Mouse (Mus musculus): ENCODE results near the gene Olfr651. TPM values are rescaled to one million over a fixed set of nuclear protein-coding genes. Genes with fewer than 3 reads are reported as not detected.
"Not testable (repeated sequence)": the region's sequence is repeated elsewhere in the genome, so short reads cannot be mapped to it uniquely, and the experiment has no call there.

The Olfr651 gene
- not detected in 2 replicates for polyA plus RNA-seq (2015; fragmentation: Nextera tagmentation; extraction: Ambion mirVana)

DNA sequence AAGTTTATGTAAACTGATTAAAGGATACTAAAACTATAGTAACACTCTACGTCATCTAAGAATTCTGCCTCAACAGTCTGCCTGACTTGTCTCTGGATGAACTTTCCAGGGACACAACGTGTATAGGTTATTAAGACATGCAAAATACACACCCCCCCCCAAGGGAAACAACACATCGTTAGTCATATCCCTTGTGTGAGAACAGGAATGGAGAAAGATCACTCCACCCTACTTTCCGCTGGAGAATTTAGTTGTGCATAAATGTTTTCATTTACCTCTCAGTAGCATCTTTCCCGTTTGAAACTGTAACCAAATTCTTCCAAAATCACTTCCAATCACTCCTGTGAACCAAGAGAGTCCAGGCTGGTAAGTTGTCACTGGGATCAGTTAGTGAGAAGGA lies at the start of gene Olfr651:
Olfr651 (plus strand) TSS at position 301 of the 400 bp plus-strand sequence.
- H3K27ac ChIP-seq (replicated peaks), result no peak within 1 kb of the TSS
- H3K9ac ChIP-seq, result no peak within 1 kb of the TSS
- no peak within 1 kb of the TSS for H3K4me3 ChIP-seq
- H3K36me3 ChIP-seq, result no peaks in the 10 kb centered on the region
- no peaks in the 10 kb centered on the region for H3K9me3 ChIP-seq
- 68% methylated on average over 5 of the region's 5 CpGs for WGBS
- H3K4me1 ChIP-seq, result no peaks in the 10 kb centered on the region
- no peak within 1 kb of the TSS for H3K4me2 ChIP-seq
- no peak for ATAC-seq (ENCODE audit: extremely low read depth, insufficient number of reproducible peaks, low FRiP score, low TSS enrichment)
- no peaks in the 10 kb centered on the region for H3K27me3 ChIP-seq (replicated peaks)

DNA sequence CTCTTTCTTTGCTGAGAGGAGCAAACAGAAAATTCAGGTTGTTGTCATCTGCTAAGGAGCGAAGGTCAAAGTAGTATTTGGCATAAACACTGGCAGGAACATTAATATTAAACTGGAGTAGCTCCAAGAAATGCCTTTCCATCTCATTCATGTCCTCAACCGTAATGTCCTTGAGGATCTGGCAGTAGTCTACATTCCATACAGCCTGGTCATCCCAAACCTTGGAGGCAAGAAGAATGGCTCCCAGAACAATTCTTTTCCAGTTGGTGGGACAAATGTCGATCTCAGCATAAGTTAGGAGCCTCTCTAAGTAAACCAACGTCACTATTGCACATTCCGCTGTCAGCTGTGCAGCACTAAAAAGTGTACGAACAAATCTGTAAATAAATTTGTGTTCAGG lies 48.7 kb upstream of the Olfr651 start:
- not testable (repeated sequence) for ATAC-seq (ENCODE audit: extremely low read depth, insufficient number of reproducible peaks, low FRiP score, low TSS enrichment); H3K4me3 ChIP-seq; H3K27ac ChIP-seq (replicated peaks); H3K27me3 ChIP-seq (replicated peaks); H3K4me1 ChIP-seq; H3K9me3 ChIP-seq; H3K4me2 ChIP-seq; H3K9ac ChIP-seq; H3K36me3 ChIP-seq
- 64% methylated on average over 6 of the region's 6 CpGs for WGBS

DNA sequence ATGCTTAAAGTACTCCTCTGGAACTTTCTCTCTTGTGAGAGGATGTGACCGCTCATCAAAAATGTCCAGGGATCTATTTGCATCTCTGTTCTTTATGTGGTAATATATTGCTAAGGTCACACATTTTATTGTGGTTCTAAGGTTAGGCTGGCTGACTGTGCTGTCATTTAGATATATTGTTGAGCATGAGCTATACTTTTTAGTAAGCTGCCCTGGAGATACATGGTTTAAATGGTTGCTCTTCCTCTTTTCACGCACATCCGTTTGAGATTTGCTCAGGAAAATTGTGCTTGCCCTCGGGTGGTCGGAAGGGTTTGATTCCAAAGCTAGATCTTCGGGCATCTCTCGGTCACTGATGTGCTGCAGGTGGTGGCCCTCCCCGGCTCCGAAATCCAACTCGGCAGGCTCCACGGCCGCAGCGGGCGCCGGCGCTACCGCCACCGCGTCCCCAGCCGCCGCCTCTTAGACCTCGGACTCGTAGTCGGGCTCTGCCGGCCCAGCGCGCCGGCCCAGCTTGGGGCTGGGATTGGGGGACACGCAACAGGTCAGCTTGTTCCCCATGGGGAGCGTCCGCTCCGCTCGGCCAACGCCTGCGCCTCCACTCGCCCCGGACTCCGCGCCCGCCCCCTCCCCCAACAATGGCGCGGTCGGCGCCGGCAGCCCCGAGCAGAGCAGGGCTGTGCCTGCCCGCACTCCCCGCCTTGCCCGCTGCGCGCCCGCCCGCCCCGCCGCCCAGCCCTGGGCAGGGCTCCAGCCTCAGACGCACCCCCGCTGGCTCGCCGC lies 48.2 kb upstream of the Olfr651 start:
- Histone ChIP-seq H3K4me3 (peak overlapping the region; percentile 63), H3K4me2 (peak overlapping the region; percentile 73), H3K36me3 (no peaks in the 10 kb centered on the region), H3K4me1 (no peaks in the 10 kb centered on the region), H3K27ac (replicated peaks) (no peak overlapping the region), H3K27me3 (replicated peaks) (no peaks in the 10 kb centered on the region), H3K9ac (peak overlapping the region; percentile 77), H3K9me3 (no peaks in the 10 kb centered on the region)
- no peak for ATAC-seq (ENCODE audit: extremely low read depth, insufficient number of reproducible peaks, low FRiP score, low TSS enrichment)
- WGBS, result 2% methylated on average over 58 of the region's 59 CpGs

DNA sequence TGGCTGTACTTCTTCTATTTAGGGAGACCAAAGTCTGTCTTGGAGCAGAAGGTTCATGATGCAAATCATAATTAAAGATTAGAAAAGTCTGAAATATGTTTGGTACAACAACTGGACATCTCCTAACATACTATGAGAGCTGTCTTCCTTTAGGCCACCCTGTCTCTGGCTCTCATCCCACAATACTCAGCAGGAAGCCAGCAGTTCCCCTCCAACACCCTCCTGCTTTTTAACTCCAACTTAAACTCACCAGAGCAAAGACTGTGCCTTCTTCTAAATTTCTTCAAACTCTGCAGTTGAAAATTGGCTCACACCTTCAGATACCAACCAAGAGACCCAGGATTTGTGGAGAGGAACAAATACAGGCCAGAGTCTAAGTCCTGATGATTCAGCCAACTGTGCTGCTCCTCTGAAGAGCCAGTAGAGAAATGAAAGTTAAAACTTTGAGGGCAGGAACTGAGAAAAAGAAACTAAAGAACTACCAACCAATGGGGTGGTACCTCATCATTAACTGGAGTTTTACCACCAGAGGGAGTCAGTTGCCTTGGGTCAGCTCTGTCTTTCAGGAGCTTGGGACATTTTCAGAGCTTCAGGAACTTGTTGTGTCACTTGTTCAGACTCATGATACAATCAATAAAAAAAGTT lies 42.4 kb upstream of the Olfr651 start, which contains the start of gene Trim30d:
Trim30d (minus strand) TSS at position 429 of the 645 bp plus-strand sequence.
- H3K9ac ChIP-seq; ATAC-seq (ENCODE audit: extremely low read depth, insufficient number of reproducible peaks, low FRiP score, low TSS enrichment); H3K27ac ChIP-seq (replicated peaks); H3K4me2 ChIP-seq; H3K27me3 ChIP-seq (replicated peaks); H3K4me1 ChIP-seq; H3K36me3 ChIP-seq; H3K9me3 ChIP-seq; H3K4me3 ChIP-seq: not testable (repeated sequence)

DNA sequence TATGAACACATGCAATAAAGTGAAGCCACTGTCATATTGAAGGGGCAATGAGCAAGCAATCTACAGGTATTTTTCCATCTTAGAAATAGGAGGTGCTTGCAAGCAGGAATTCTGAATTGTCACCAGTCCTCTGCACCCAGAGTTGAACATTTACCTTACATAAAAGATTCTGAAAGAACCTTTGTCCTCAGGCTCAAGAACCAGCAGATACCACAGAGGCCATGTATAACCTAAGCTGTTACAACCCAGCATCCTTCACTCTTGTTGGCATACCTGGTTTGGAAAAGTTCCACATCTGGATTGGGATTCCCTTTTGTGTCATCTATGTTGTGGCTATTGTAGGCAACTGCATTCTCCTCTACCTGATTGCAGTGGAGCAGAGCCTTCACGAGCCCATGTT lies 2.8 kb downstream of the Olfr651 start:
- Histone ChIP-seq H3K4me2 (no peak overlapping the region), H3K4me3 (no peak overlapping the region), H3K9ac (no peak overlapping the region), H3K9me3 (no peaks in the 10 kb centered on the region), H3K36me3 (no peaks in the 10 kb centered on the region), H3K4me1 (no peaks in the 10 kb centered on the region), H3K27ac (replicated peaks) (no peak overlapping the region), H3K27me3 (replicated peaks) (no peaks in the 10 kb centered on the region)
- WGBS, result 46% methylated on average over 1 of the region's 1 CpGs
- no peak for ATAC-seq (ENCODE audit: extremely low read depth, insufficient number of reproducible peaks, low FRiP score, low TSS enrichment)

DNA sequence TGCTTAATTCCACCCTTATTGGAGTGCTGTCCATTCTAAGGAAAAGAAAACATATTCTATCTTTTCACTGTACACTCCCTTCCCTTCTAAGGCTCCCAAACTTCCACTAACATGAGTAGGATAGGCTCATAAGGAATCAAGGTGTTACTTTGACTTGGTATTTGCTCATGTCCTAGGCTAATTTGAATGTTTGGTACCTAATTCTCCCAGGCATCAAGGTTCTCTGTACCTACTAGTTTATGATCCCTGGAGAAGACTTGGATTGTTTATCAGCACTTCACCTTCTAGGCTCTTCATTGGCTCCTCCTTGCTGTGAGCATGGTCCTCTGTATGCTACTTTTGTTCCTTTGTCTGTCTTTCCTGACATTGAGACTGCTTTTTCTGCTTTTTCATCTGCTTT lies 10.7 kb downstream of the Olfr651 start, which contains the start of gene Olfr652:
Olfr652 (plus strand) TSS at position 301 of the 400 bp plus-strand sequence.
- Histone ChIP-seq H3K4me2 (no peak within 1 kb of the TSS), H3K9ac (no peak within 1 kb of the TSS), H3K27me3 (replicated peaks) (no peaks in the 10 kb centered on the region), H3K9me3 (no peaks in the 10 kb centered on the region), H3K4me3 (no peak within 1 kb of the TSS), H3K36me3 (no peaks in the 10 kb centered on the region), H3K4me1 (no peaks in the 10 kb centered on the region), H3K27ac (replicated peaks) (no peak within 1 kb of the TSS)
- ATAC-seq (ENCODE audit: extremely low read depth, insufficient number of reproducible peaks, low FRiP score, low TSS enrichment), result no peak

DNA sequence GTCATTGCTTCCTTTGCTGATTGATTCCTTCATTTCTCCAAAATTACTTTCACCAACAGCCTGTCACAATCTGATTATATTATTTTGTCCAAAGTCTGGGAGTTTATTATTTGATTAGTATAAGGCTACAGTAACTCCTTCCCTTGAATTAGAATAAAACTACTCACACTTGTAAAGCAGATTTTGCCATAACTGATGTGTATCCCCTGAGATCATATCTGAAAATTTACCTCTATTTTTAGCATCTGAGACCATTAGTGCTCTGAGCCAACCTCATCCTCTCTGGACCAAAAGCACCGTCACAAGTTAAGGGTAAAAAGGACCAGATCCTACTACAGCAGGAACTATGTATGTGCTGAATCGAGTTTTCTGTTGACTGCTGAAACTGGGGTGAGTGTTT lies 27.1 kb downstream of the Olfr651 start, which contains the start of gene Olfr653:
Olfr653 (plus strand) TSS at position 301 of the 400 bp plus-strand sequence.
- Histone ChIP-seq H3K27ac (replicated peaks) (no peak within 1 kb of the TSS), H3K4me2 (no peak within 1 kb of the TSS)
- ATAC-seq (ENCODE audit: extremely low read depth, insufficient number of reproducible peaks, low FRiP score, low TSS enrichment), result no peak

DNA sequence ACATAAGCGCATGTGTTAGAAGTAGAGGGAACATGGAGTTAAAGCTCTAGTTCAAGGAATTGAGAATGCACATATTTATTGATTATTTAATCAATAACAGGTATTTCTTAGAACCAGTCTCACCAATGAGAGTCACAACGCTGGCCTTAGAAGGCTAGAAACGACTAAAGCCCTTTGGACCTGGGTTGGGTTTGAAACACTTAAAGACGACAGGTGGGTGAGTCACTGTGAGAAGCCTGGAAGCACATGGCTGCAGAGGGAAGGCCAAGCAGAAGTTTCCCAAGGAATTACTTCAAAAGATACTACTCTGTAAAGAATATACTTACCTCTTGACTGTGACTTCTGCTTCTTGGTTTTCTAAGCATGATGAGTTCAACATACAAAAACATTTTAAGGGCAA lies 30.9 kb downstream of the Olfr651 start:
- WGBS, result 72% methylated on average over 4 of the region's 4 CpGs
- Histone ChIP-seq H3K9me3 (no peaks in the 10 kb centered on the region), H3K36me3 (no peaks in the 10 kb centered on the region), H3K27ac (replicated peaks) (no peak overlapping the region), H3K4me1 (no peaks in the 10 kb centered on the region), H3K4me3 (no peak overlapping the region), H3K27me3 (replicated peaks) (no peaks in the 10 kb centered on the region), H3K4me2 (no peak overlapping the region), H3K9ac (no peak overlapping the region)
- no peak for ATAC-seq (ENCODE audit: extremely low read depth, insufficient number of reproducible peaks, low FRiP score, low TSS enrichment)

More for the DNA sequence above, 27.1 kb downstream of the Olfr651 start, which contains the start of gene Olfr653:
- no peaks in the 10 kb centered on the region for H3K36me3 ChIP-seq
- no peaks in the 10 kb centered on the region for H3K9me3 ChIP-seq
- no peaks in the 10 kb centered on the region for H3K4me1 ChIP-seq
- H3K4me3 ChIP-seq, result no peak within 1 kb of the TSS
- no peak within 1 kb of the TSS for H3K9ac ChIP-seq
- 53% methylated on average over 2 of the region's 2 CpGs for WGBS
- no peaks in the 10 kb centered on the region for H3K27me3 ChIP-seq (replicated peaks)

DNA sequence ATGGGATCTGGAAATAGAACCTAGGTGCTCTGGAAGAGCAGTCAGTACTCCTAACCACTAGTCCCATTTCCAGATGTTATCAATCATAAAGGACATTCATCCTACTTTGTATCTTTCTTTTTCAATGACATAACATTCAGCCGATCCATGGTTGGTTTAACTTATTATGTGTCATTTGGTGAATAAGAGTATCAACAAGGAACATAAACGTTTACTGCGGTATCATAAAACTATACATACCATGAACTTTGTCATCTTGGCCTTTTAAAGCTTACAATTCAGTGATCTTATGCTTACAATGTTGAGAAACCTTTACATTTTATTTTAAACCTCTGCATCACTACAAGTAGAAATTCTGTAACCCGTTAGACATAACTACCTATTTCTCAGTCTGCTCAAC lies 31.5 kb downstream of the Olfr651 start:
- Histone ChIP-seq H3K9me3 (no peaks in the 10 kb centered on the region), H3K4me3 (no peak overlapping the region), H3K36me3 (no peaks in the 10 kb centered on the region), H3K27me3 (replicated peaks) (no peaks in the 10 kb centered on the region), H3K4me1 (no peaks in the 10 kb centered on the region), H3K9ac (no peak overlapping the region), H3K27ac (replicated peaks) (no peak overlapping the region), H3K4me2 (no peak overlapping the region)
- no peak for ATAC-seq (ENCODE audit: extremely low read depth, insufficient number of reproducible peaks, low FRiP score, low TSS enrichment)
- WGBS, result 77% methylated on average over 4 of the region's 4 CpGs

DNA sequence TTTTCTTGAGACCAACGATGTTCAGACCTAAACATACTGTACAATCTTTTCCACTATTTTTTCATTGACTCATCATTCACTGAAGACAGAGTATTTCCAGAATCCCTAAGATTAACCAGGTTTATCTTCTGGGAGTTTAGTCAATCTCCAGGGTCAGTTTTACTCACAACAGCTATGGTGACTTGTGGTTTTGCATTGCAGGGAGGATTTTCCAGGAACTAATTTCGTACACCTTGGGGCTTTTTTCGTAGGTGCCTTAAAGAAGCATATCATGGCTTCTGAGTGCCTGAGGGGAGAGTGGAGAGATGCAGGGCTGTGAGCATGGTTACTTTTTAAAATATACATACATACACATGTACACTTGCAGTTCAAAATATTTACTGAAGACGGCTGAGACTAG lies 36.8 kb downstream of the Olfr651 start, which contains the start of gene Olfr654:
Olfr654 (plus strand) TSS at position 301 of the 400 bp plus-strand sequence.
- no peaks in the 10 kb centered on the region for H3K27me3 ChIP-seq (replicated peaks)
- 76% methylated on average over 4 of the region's 4 CpGs for WGBS
- no peaks in the 10 kb centered on the region for H3K4me1 ChIP-seq
- H3K4me3 ChIP-seq, result no peak within 1 kb of the TSS
- no peaks in the 10 kb centered on the region for H3K9me3 ChIP-seq
- no peak within 1 kb of the TSS for H3K4me2 ChIP-seq
- H3K36me3 ChIP-seq, result no peaks in the 10 kb centered on the region
- no peak for ATAC-seq (ENCODE audit: extremely low read depth, insufficient number of reproducible peaks, low FRiP score, low TSS enrichment)
- no peak within 1 kb of the TSS for H3K27ac ChIP-seq (replicated peaks)
- H3K9ac ChIP-seq, result no peak within 1 kb of the TSS

DNA sequence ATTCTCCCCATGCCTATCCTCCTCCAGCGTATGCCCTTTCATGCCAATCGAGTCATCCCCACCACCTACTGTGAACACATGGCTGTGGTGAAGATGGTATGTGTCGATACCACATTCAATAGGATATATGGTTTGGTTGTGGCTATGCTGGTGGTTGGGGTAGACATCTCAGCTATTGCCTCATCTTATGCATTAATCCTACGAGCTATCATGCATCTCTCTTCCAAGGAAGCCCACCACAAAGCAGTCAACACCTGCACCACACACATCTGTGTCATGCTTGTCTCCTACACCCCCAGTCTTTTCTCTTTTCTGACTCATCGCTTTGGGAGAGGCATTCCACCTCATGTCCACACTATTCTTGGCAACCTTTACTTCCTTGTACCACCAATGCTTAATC lies 38.3 kb downstream of the Olfr651 start:
- no peak overlapping the region for H3K27ac ChIP-seq (replicated peaks)
- H3K4me2 ChIP-seq, result no peak overlapping the region
- H3K27me3 ChIP-seq (replicated peaks), result no peaks in the 10 kb centered on the region
- WGBS, result 75% methylated on average over 5 of the region's 5 CpGs
- no peak for ATAC-seq (ENCODE audit: extremely low read depth, insufficient number of reproducible peaks, low FRiP score, low TSS enrichment)
- no peak overlapping the region for H3K4me3 ChIP-seq
- no peaks in the 10 kb centered on the region for H3K36me3 ChIP-seq
- no peaks in the 10 kb centered on the region for H3K4me1 ChIP-seq
- H3K9ac ChIP-seq, result no peak overlapping the region
- no peaks in the 10 kb centered on the region for H3K9me3 ChIP-seq

Measured in heart, embryonic 13.5 days (tissue).